ENCODE assay signal across 9 mouse cellular contexts in genomic region chr17:28575244-28576125, GRCm38 (mm10). TPM values are rescaled to one million over a fixed set of nuclear protein-coding genes. Genes with fewer than 3 reads are reported as not detected.
A peak's percentile ranks its signal among the peaks of the same experiment; 100 is the strongest.
DNase-seq lines count a peak whose midpoint lies in the region; ATAC-seq and TF ChIP-seq lines count a peak whose summit lies in the region.
"Had no signal": no experiment of that assay in that cellular context is flagged by ENCODE, and none has a peak within 500 bp of the region (broad histone marks: within the 10 kb centered on the region; RNA-seq: fewer than 3 reads in every experiment).

Gene Lhfpl5 (plus strand): TSS chr17:28575641.

- 17% methylated on average over 48 of the region's 50 CpGs for WGBS in heart, embryonic 14.5 days
- 15% methylated on average over 50 of the region's 50 CpGs for WGBS in limb, embryonic 13.5 days

- peak within 1 kb of the TSS; percentile 63 for H3K4me2 ChIP-seq in heart, embryonic 14.5 days (ENCODE audit: low read length)
- H3K4me2 ChIP-seq in limb, embryonic 13.5 days (replicated peaks): peak within 1 kb of the TSS; percentile 58

- H3K4me3 ChIP-seq in gastrocnemius, adult 2 months: 0 out of 2 replicates have a peak within 1 kb of the TSS, but pooled peaks have one; percentile 26
- H3K4me3 ChIP-seq in G1E (ENCODE audit: low read depth, low read length): no peak within 1 kb of the TSS; the same call in 1 of the 2 replicates
- H3K4me3 ChIP-seq in heart, embryonic 14.5 days (ENCODE audit: control insufficient read depth in 1 of 2, insufficient read depth in 1 of 2, low read depth in 1 of 2, low read length in 2 of 2): peak within 1 kb of the TSS; percentile 20; a peak in 2 of 4 replicates
- H3K4me3 ChIP-seq in limb, embryonic 13.5 days: peak within 1 kb of the TSS; percentile 27

- H3K9me3 ChIP-seq in G1E (replicated peaks): no peaks in the 10 kb centered on the region
- H3K9me3 ChIP-seq in heart, embryonic 14.5 days (ENCODE audit: control insufficient read depth, low read length): no peaks in the 10 kb centered on the region
- H3K9me3 ChIP-seq in limb, embryonic 13.5 days: no peaks in the 10 kb centered on the region

- no peak for TF ChIP-seq CTCF in gastrocnemius, adult 2 months (IDR thresholded peaks at IDR 0.05)
- no peak for TF ChIP-seq CTCF in G1E (IDR thresholded peaks at IDR 0.05; ENCODE audit: low read depth, low read length)

- intact Hi-C loops in gastrocnemius, adult 2 months (cut with DNase I): no loop called here
- intact Hi-C loops in gastrocnemius, postnatal 36 days (cut with DNase I): no loop called here

- H3K27ac ChIP-seq in gastrocnemius, adult 2 months: no peak within 1 kb of the TSS
- H3K27ac ChIP-seq in heart, embryonic 14.5 days (replicated peaks in 1 of 2; ENCODE audit: control insufficient read depth in 1 of 2, insufficient read depth in 1 of 2, low read depth in 2 of 2, low read length in 2 of 2): no peak within 1 kb of the TSS
- H3K27ac ChIP-seq in limb, embryonic 13.5 days: no peak within 1 kb of the TSS
- H3K27ac ChIP-seq: macrophage had no signal

- no peak for ATAC-seq in G1E (ENCODE audit: extremely low read depth, insufficient number of reproducible peaks, low FRiP score, poor library complexity, severe bottlenecking)
- ATAC-seq in heart, embryonic 14.5 days (ENCODE audit: insufficient number of reproducible peaks, insufficient read depth, low FRiP score, low read depth): peak; percentile 56; the same call in 1 of the 2 replicates
- ATAC-seq in limb, embryonic 13.5 days (ENCODE audit: low FRiP score, low read depth): peak; percentile 83; the same call in 1 of the 2 replicates

- peaks cover 7% of the 10 kb centered on the region for H3K4me1 ChIP-seq in G1E (ENCODE audit: insufficient read depth, low read depth, low read length)
- H3K4me1 ChIP-seq in heart, embryonic 14.5 days (ENCODE audit: control insufficient read depth in 2 of 2, insufficient read depth in 2 of 2, low read length in 2 of 2): peaks cover 3 to 7% of the 10 kb centered on the region in 2 experiments
- H3K4me1 ChIP-seq in limb, embryonic 13.5 days: peaks cover 8% of the 10 kb centered on the region

- DNase-seq in gastrocnemius, adult 2 months: peak; percentile 38
- DNase-seq in gastrocnemius, postnatal 36 days: no peak
- DNase-seq in G1E (ENCODE audit: low spot score): peak; percentile 22
- DNase-seq in cerebellum, postnatal 36 days: peak; percentile 33 to 49
- peak; percentile 68 for DNase-seq in naive thymus-derived CD4-positive, alpha-beta T cell, adult 2 months (ENCODE audit: low read depth)
- peak; percentile 86 for DNase-seq in thymus, postnatal 4 days

- H3K36me3 ChIP-seq in G1E (replicated peaks): no peaks in the 10 kb centered on the region
- no peaks in the 10 kb centered on the region for H3K36me3 ChIP-seq in heart, embryonic 14.5 days (ENCODE audit: control insufficient read depth, insufficient read depth, low read length)
- H3K36me3 ChIP-seq in limb, embryonic 13.5 days: no peaks in the 10 kb centered on the region

- H3K9ac ChIP-seq in heart, embryonic 14.5 days (ENCODE audit: low read length): no peak within 1 kb of the TSS
- no peak within 1 kb of the TSS for H3K9ac ChIP-seq in limb, embryonic 13.5 days

- H3K27me3 ChIP-seq in G1E (ENCODE audit: insufficient read depth, low read length): peaks cover 17% of the 10 kb centered on the region; the same call in 1 of the 2 replicates
- H3K27me3 ChIP-seq in heart, embryonic 14.5 days (ENCODE audit: control insufficient read depth, insufficient read depth, low read length): peaks cover 9% of the 10 kb centered on the region; the same call in 1 of the 2 replicates
- peaks cover 6% of the 10 kb centered on the region for H3K27me3 ChIP-seq in limb, embryonic 13.5 days

RNA-seq across cellular contexts. Expression of gene Lhfpl5, which starts in this region (rescaled TPM):
- not detected for total RNA-seq in gastrocnemius, adult 2 months (2021)
- not detected for total RNA-seq in gastrocnemius, postnatal 36 days (2021)
- total RNA-seq in G1E (2014; fragmentation: Nextera tagmentation) (not detected in 2 replicates), G1E (2017) (not detected in 2 replicates)
- polyA plus RNA-seq in G1E (2012): not detected in 2 replicates
- polyA plus RNA-seq in heart, embryonic 14.5 days (2014; fragmentation: Nextera tagmentation; extraction: Ambion mirVana): 0.26 and 0.45 TPM in 2 replicates
- 0.46 and 0.56 TPM in 2 replicates for polyA plus RNA-seq in limb, embryonic 13.5 days (2015; fragmentation: Nextera tagmentation; extraction: Ambion mirVana)
- polyA plus RNA-seq: macrophage had no signal

Comparison
In these comparisons a context has a peak if more than half of its experiments do, and no peak if none do; other contexts are left out.
1. Peak in DNase-seq and H3K4me3 ChIP-seq in gastrocnemius, adult 2 months; RNA of the gene not detected or under 1 TPM.
2. Peak in DNase-seq in G1E; RNA of the gene not detected or under 1 TPM.
3. Peak in ATAC-seq, H3K4me3 ChIP-seq and H3K4me2 ChIP-seq in heart, embryonic 14.5 days; RNA of the gene not detected or under 1 TPM.
4. Peak in ATAC-seq, H3K4me3 ChIP-seq and H3K4me2 ChIP-seq in limb, embryonic 13.5 days; RNA of the gene not detected or under 1 TPM.
5. DNase-seq: peak in cerebellum, postnatal 36 days (2 of 2), naive thymus-derived CD4-positive, alpha-beta T cell, adult 2 months (single experiment) and thymus, postnatal 4 days (single experiment); none in gastrocnemius, postnatal 36 days (0 of 2).